Mouse (Mus musculus) adrenal gland, postnatal 25 days (tissue): Measurements from ENCODE around the gene Sumo2. TPM values are rescaled to one million over a fixed set of nuclear protein-coding genes. Genes with fewer than 3 reads are reported as not detected.
A peak's percentile ranks its signal among the peaks of the same experiment; 100 is the strongest.
"Not testable (repeated sequence)": the region's sequence is repeated elsewhere in the genome, so short reads cannot be mapped to it uniquely, and the experiment has no call there.

Source experiments
- DNase-seq: peaks from one replicate; pipeline ENCODE4 v3.0.0; 2021; ENCODE audit warnings: mixed read lengths
- long read RNA-seq: library from polyadenylated mRNA; stranded (forward); transcript quantifications from one replicate; pipeline ENCODE4 v2.0.0, GENCODE M21; 2021
- total RNA-seq: library from RNA; stranded (reverse); gene quantifications from 2 replicates; pipeline ENCODE4 v1.2.3, GENCODE M21; 2021

Gene Sumo2
- total RNA-seq: 254 and 263 TPM in 2 replicates
- long read RNA-seq, transcript Sumo2-205 (4 exons, 911 nt): minor isoform, 6 of 156 reads
- long read RNA-seq, transcript Sumo2-207 (4 exons, 1,051 nt): major isoform, 141 of 156 reads
- long read RNA-seq, partial matches to known transcripts: 8 of 156 reads
- long read RNA-seq, other reads (novel, unspliced or antisense): 1 of 156 reads

- peak; percentile 98 for DNase-seq
These were observed at the start of gene Sumo2 for GRCm38 (mm10) chr11:115536038-115536681. Gene Sumo2 (minus strand): TSS chr11:115536276.

- no peak for DNase-seq
These were observed 49.6 kb upstream of the Sumo2 start for GRCm38 (mm10) chr11:115585573-115586100.

DNA sequence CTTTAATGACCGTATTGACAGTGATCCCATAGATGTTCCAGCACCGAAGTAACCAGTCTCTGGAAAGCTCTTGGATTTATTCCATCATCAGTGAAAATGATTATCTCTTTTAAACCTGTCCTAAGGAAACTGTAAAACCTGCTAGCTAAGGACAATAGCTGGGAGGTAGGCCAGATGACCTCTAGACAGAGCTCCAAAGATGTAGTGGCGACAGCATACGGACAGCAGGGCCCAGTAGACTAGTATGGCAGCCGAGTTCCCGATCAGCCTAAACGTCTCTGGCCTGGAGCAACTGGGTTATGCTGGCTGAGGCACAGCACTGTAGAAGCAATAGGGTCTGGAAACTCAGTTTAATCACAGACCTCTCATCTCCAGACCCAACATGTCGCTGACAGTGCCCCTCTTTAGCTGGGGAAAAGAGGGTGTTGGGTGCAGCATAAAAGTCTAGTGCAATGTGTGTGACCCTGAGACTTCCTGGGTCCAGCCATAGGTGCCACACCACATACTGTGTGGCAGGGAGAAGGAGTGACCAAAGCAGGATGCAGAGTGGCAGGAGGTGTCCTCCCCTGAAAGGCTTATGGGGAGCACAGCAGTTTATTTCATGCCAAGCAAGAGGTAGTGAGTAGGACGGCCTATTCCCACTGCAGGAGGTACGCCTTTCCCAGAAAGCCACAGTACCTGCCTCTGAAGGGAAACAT lies 48.4 kb upstream of the Sumo2 start:
- no peak for DNase-seq

- DNase-seq: no peak
These were observed 47.0 kb upstream of the Sumo2 start for GRCm38 (mm10) chr11:115582913-115583606.

GRCm38 (mm10) chr11:115579080-115579479 lies 43.0 kb upstream of the Sumo2 start:
- no peak for DNase-seq

GRCm38 (mm10) chr11:115564961-115565360 lies 28.9 kb upstream of the Sumo2 start:
- no peak for DNase-seq

- DNase-seq: peak; percentile 99
These were observed 28.2 kb upstream of the Sumo2 start, which contains the start of gene Nup85 for GRCm38 (mm10) chr11:115564064-115564809. Gene Nup85 (plus strand): TSS chr11:115564434.

DNA sequence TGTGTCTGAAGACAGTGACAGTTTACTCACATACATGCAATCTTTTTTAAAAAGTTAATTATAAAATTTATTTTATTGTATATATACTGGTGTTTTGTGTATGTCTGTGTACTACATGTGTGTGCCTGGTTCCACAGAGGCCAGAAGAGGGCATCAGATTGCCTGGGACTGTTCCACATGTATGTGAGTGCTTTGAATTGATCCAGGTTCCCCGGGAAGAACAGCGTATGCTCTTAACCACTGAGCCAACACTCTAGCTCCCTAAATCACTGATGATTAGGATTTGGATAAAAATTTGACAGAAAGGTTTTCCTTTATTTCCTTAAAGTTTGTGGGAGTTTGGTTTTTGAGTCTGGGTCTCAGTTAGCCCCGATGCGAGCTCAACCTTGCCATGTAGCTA lies 27.3 kb upstream of the Sumo2 start:
- no peak for DNase-seq

DNA sequence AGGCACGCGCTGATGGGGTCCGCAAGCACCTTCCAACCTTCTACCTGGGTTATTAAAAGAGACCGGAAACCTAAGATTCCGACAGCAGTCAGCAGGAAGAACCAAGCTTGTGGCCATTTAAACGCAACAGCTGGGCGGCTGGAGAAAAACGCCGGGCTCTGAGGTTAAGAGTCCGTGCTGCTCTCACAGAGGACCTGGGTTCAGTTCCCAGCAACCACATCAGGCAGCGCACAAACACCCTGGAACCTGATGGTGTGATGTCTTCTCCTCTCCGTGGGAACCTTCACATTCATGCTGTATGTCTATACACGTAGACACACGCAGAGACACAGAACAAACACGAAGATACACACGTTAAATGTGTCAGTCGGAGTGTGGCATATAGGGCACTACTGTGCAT lies 19.6 kb upstream of the Sumo2 start:
- DNase-seq: no peak

DNA sequence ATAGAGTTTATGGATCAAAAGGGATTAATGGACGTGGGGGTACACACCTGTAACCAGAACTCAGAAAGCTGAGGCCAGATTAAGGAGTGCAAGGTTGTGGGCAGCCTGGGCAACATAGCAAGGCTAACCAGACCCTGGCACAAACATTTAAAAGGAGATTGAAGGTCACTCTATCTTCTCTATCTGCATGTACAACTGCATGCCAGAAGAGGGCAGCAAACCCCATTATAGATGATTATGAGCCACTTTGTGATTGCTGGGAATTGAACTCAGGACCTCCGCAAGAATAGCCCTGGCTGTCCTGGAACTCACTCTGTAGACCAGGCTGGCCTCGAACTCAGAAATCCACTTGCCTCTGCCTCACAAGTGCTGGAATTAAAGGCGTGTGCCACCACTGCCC lies 16.7 kb upstream of the Sumo2 start:
- no peak for DNase-seq

- no peak for DNase-seq
These were observed 7.5 kb upstream of the Sumo2 start for GRCm38 (mm10) chr11:115543571-115543970.

GRCm38 (mm10) chr11:115538045-115538444 lies 2.0 kb upstream of the Sumo2 start:
- DNase-seq: no peak

- no peak for DNase-seq
These were observed 936 bp upstream of the Sumo2 start for GRCm38 (mm10) chr11:115536856-115537568.

DNA sequence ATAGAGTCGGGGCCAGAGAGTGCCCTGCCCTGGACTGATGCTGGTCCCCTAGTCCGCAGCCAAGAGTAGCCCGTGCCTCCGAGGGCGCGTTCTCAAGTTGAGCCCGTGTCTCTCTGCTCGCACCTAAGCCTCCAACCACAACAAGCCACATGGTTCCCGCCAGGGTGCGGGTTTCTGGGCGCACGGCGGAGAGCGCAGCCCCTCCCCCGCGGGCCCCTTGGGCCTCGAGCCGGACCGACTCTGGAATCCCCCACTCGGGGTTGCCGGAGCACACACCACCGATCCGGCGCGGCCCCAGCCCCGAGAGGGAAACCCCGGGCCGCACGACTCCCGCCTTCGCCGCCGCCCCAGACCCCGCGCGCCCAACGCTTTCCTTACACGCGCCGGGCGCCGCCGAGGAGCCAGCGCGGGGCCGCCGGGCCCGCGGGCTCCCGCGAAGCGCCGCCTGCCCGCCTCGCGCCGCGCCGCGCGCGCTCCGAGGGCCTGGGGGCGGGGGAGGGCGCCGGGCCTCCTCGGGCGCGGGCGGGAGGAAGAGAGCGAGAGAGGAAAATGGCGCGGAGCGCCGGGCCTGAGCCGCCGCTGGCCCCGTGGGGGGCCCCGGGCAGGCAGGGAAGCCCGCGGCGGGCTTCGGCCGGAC lies 557 bp downstream of the Sumo2 start:
- peak; percentile 72 for DNase-seq

GRCm38 (mm10) chr11:115534759-115535371 lies 1.2 kb downstream of the Sumo2 start:
- DNase-seq: no peak

GRCm38 (mm10) chr11:115526446-115526845 lies 9.6 kb downstream of the Sumo2 start:
- not testable (repeated sequence) for DNase-seq

GRCm38 (mm10) chr11:115522703-115523102 lies 13.4 kb downstream of the Sumo2 start:
- DNase-seq: no peak

GRCm38 (mm10) chr11:115522238-115522637 lies 13.8 kb downstream of the Sumo2 start:
- no peak for DNase-seq

DNA sequence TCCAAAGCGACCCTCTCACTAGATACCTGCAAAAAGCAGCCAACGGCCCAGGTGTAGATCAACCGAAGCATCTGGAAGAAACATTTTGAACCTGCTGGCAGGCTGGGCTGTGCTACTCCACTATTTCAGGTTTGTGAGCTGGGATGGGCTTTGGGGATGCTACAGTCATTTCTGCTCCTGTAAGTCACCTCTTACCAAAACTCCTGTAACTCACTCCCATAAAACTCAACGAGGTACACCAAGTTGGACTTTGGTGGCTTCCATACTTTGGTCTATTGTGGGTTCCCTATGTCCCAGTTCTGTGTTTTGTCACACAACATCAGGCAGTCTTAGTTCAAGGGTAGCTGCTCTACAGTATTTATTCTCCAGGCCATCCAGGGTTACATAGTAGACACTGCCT lies 15.0 kb downstream of the Sumo2 start:
- DNase-seq: no peak

DNA sequence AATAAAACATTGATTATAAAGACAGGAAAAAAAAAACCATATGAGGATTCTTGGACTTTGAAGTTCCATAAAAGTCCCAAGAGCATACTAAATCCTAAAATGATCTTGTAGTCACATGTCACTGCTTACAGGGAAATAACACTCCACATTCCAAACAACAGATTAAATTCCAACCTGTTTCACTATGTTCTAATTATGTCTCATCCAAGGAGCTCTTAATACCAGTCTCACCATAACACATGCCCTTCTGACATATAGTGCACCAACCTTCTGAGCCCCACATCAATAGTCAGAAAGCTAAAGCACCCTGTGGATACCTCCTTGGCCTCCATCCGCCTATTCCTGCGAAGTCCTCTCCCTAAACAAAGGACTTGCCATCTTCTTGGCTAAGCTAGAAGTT lies 15.9 kb downstream of the Sumo2 start:
- DNase-seq: no peak
